Mouse (Mus musculus): ENCODE data around the gene Cdkl3. TPM values are rescaled to one million over a fixed set of nuclear protein-coding genes. Genes with fewer than 3 reads are reported as not detected.
A peak's percentile ranks its signal among the peaks of the same experiment; 100 is the strongest.

Cdkl3 gene
- 1.3 TPM in 1 of 2 replicates, not detected in the other for polyA plus RNA-seq (2012; ENCODE audit: insufficient read depth, low replicate concordance)

- Histone ChIP-seq H3K4me3 (replicated peaks) (peak within 1 kb of the TSS; percentile 100), H3K9me3 (no peaks in the 10 kb centered on the region), H3K27me3 (replicated peaks) (no peaks in the 10 kb centered on the region), H3K36me3 (replicated peaks; ENCODE audit: low read length) (peaks cover 10% of the 10 kb centered on the region), H3K4me1 (peaks cover 53% of the 10 kb centered on the region)
- TF ChIP-seq FLI1 (IDR thresholded peaks at IDR 0.05; ENCODE audit: low read length) (no peak), GATA1 (IDR thresholded peaks at IDR 0.05; ENCODE audit: borderline replicate concordance, low read length) (no peak)
These were observed at the start of gene Cdkl3 for GRCm38 (mm10) chr11:52003772-52004528. Cdkl3 (plus strand) TSS chr11:52004221.

- H3K4me1 ChIP-seq, result peaks cover 16% of the 10 kb centered on the region
- no peaks in the 10 kb centered on the region for H3K36me3 ChIP-seq (replicated peaks; ENCODE audit: low read length)
- TF ChIP-seq FLI1 (IDR thresholded peaks at IDR 0.05; ENCODE audit: low read length), result no peak
- TF ChIP-seq GATA1 (IDR thresholded peaks at IDR 0.05; ENCODE audit: borderline replicate concordance, low read length), result no peak
- H3K9me3 ChIP-seq, result peaks cover 12% of the 10 kb centered on the region
- no peak overlapping the region for H3K4me3 ChIP-seq (replicated peaks)
- H3K27me3 ChIP-seq (replicated peaks), result peaks cover 13% of the 10 kb centered on the region
These were observed 47.9 kb upstream of the Cdkl3 start for GRCm38 (mm10) chr11:51956112-51956511.

GRCm38 (mm10) chr11:51957760-51958159 lies 46.3 kb upstream of the Cdkl3 start:
- TF ChIP-seq FLI1 (IDR thresholded peaks at IDR 0.05; ENCODE audit: low read length), result no peak
- no peak for TF ChIP-seq GATA1 (IDR thresholded peaks at IDR 0.05; ENCODE audit: borderline replicate concordance, low read length)
- Histone ChIP-seq H3K27me3 (replicated peaks) (peaks cover 13% of the 10 kb centered on the region), H3K4me1 (peaks cover 13% of the 10 kb centered on the region), H3K9me3 (peaks cover 12% of the 10 kb centered on the region), H3K36me3 (replicated peaks; ENCODE audit: low read length) (no peaks in the 10 kb centered on the region), H3K4me3 (replicated peaks) (no peak overlapping the region)

- H3K36me3 ChIP-seq (replicated peaks; ENCODE audit: low read length), result no peaks in the 10 kb centered on the region
- TF ChIP-seq FLI1 (IDR thresholded peaks at IDR 0.05; ENCODE audit: low read length), result no peak
- no peak for TF ChIP-seq GATA1 (IDR thresholded peaks at IDR 0.05; ENCODE audit: borderline replicate concordance, low read length)
- no peak overlapping the region for H3K4me3 ChIP-seq (replicated peaks)
- peaks cover 12% of the 10 kb centered on the region for H3K9me3 ChIP-seq
- H3K27me3 ChIP-seq (replicated peaks), result peaks cover 13% of the 10 kb centered on the region
- H3K4me1 ChIP-seq, result peaks cover 13% of the 10 kb centered on the region
These were observed 44.5 kb upstream of the Cdkl3 start for GRCm38 (mm10) chr11:51959511-51959910.

GRCm38 (mm10) chr11:51960061-51960460 lies 44.0 kb upstream of the Cdkl3 start:
- H3K27me3 ChIP-seq (replicated peaks), result peaks cover 12% of the 10 kb centered on the region
- no peak overlapping the region for H3K4me3 ChIP-seq (replicated peaks)
- H3K4me1 ChIP-seq, result peaks cover 13% of the 10 kb centered on the region
- H3K9me3 ChIP-seq, result peaks cover 12% of the 10 kb centered on the region
- TF ChIP-seq GATA1 (IDR thresholded peaks at IDR 0.05; ENCODE audit: borderline replicate concordance, low read length), result no peak
- TF ChIP-seq FLI1 (IDR thresholded peaks at IDR 0.05; ENCODE audit: low read length), result no peak
- no peaks in the 10 kb centered on the region for H3K36me3 ChIP-seq (replicated peaks; ENCODE audit: low read length)

GRCm38 (mm10) chr11:51960967-51961471 lies 43.0 kb upstream of the Cdkl3 start:
- Histone ChIP-seq H3K36me3 (replicated peaks; ENCODE audit: low read length) (no peaks in the 10 kb centered on the region), H3K9me3 (peaks cover 12% of the 10 kb centered on the region), H3K27me3 (replicated peaks) (peaks cover 9% of the 10 kb centered on the region), H3K4me1 (peaks cover 13% of the 10 kb centered on the region), H3K4me3 (replicated peaks) (no peak overlapping the region)
- TF ChIP-seq FLI1 (IDR thresholded peaks at IDR 0.05; ENCODE audit: low read length) (no peak), GATA1 (IDR thresholded peaks at IDR 0.05; ENCODE audit: borderline replicate concordance, low read length) (no peak)

GRCm38 (mm10) chr11:51961761-51962160 lies 42.3 kb upstream of the Cdkl3 start:
- Histone ChIP-seq H3K4me1 (peaks cover 16% of the 10 kb centered on the region), H3K9me3 (peaks cover 12% of the 10 kb centered on the region), H3K27me3 (replicated peaks) (peaks cover 4% of the 10 kb centered on the region), H3K36me3 (replicated peaks; ENCODE audit: low read length) (no peaks in the 10 kb centered on the region), H3K4me3 (replicated peaks) (no peak overlapping the region)
- TF ChIP-seq FLI1 (IDR thresholded peaks at IDR 0.05; ENCODE audit: low read length) (no peak), GATA1 (IDR thresholded peaks at IDR 0.05; ENCODE audit: borderline replicate concordance, low read length) (no peak)

- H3K27me3 ChIP-seq (replicated peaks), result peaks cover 4% of the 10 kb centered on the region
- H3K4me1 ChIP-seq, result peaks cover 21% of the 10 kb centered on the region
- H3K9me3 ChIP-seq, result peaks cover 12% of the 10 kb centered on the region
- H3K4me3 ChIP-seq (replicated peaks), result no peak overlapping the region
- TF ChIP-seq FLI1 (IDR thresholded peaks at IDR 0.05; ENCODE audit: low read length) (no peak), GATA1 (IDR thresholded peaks at IDR 0.05; ENCODE audit: borderline replicate concordance, low read length) (no peak)
- no peaks in the 10 kb centered on the region for H3K36me3 ChIP-seq (replicated peaks; ENCODE audit: low read length)
These were observed 41.7 kb upstream of the Cdkl3 start for GRCm38 (mm10) chr11:51962277-51962676.

GRCm38 (mm10) chr11:51966651-51967050 lies 37.4 kb upstream of the Cdkl3 start:
- Histone ChIP-seq H3K27me3 (replicated peaks) (no peaks in the 10 kb centered on the region), H3K9me3 (no peaks in the 10 kb centered on the region), H3K36me3 (replicated peaks; ENCODE audit: low read length) (peaks cover 28% of the 10 kb centered on the region), H3K4me1 (peaks cover 56% of the 10 kb centered on the region), H3K4me3 (replicated peaks) (no peak overlapping the region)
- no peak for TF ChIP-seq FLI1 (IDR thresholded peaks at IDR 0.05; ENCODE audit: low read length)
- no peak for TF ChIP-seq GATA1 (IDR thresholded peaks at IDR 0.05; ENCODE audit: borderline replicate concordance, low read length)

Measured in megakaryocyte, embryonic 14.5 days (primary cell).